Mouse (Mus musculus) liver, embryonic 14.5 days (tissue): ENCODE data around the gene Iqch. TPM values are rescaled to one million over a fixed set of nuclear protein-coding genes. Genes with fewer than 3 reads are reported as not detected.

Experiments
- ATAC-seq: fragments of 200-750 bp; cut with Nextera tagmentation; 2 replicates; pipeline ENCODE4 v1.8.0; 2017; ENCODE audit warnings: moderate number of reproducible peaks, mild to moderate bottlenecking, moderate library complexity; ENCODE audit not compliant: insufficient read depth
- DNase-seq, 3 experiments: peaks; one replicate each; pipeline ENCODE4 v3.0.0-alpha.2; 2012 to 2013; ENCODE audit warnings: low read depth in 3 of 3, low spot score in 3 of 3
- H3K27ac ChIP-seq: fragments of 300-500 bp; sonication (generic); 2 replicates; pipeline ENCODE4 v1.5.1; 2014; ENCODE audit warnings: moderate library complexity, mild to moderate bottlenecking, control low read depth, inconsistent platforms
- H3K27me3 ChIP-seq: fragments of 300-500 bp; sonication (generic); 2 replicates; pipeline ENCODE4 v1.6.1; 2014; ENCODE audit warnings: mild to moderate bottlenecking, low read length, moderate library complexity; ENCODE audit not compliant: control insufficient read depth, insufficient read depth
- H3K36me3 ChIP-seq: fragments of 300-500 bp; sonication (generic); replicated peaks from 2 replicates; pipeline ENCODE4 v1.6.1; 2014; ENCODE audit warnings: low read depth; ENCODE audit not compliant: control insufficient read depth, insufficient read depth
- H3K4me1 ChIP-seq, 2 experiments: fragments of 200-500 bp in 1 of 2; fragments of 300-500 bp in 1 of 2; sonication (generic) in 1 of 2; replicated peaks; 2 replicates each; pipeline ENCODE4 v1.6.1; 2012 to 2014; ENCODE audit warnings: antibody characterized with exemption in 1 of 2, inconsistent platforms in 1 of 2, low read length in 1 of 2; ENCODE audit not compliant: control insufficient read depth in 2 of 2, insufficient read depth in 2 of 2
- H3K4me2 ChIP-seq: fragments of 300-500 bp; sonication (generic); 2 replicates; pipeline ENCODE4 v1.6.1; 2014; ENCODE audit warnings: low read depth, mild to moderate bottlenecking, control low read depth, moderate library complexity
- H3K4me3 ChIP-seq, 2 experiments: fragments of 200-500 bp in 1 of 2; fragments of 300-500 bp in 1 of 2; sonication (generic) in 1 of 2; 2 replicates each; pipeline ENCODE4 v1.5.1; 2012 to 2014; ENCODE audit warnings: low read depth in 2 of 2, low read length in 2 of 2, mild to moderate bottlenecking in 2 of 2, control low read depth in 1 of 2, inconsistent platforms in 1 of 2, moderate library complexity in 1 of 2; ENCODE audit not compliant: insufficient read depth in 1 of 2
- H3K9ac ChIP-seq: fragments of 300-500 bp; sonication (generic); replicated peaks from 2 replicates; pipeline ENCODE4 v1.6.1; 2014; ENCODE audit warnings: mild to moderate bottlenecking, control low read depth, moderate library complexity
- H3K9me3 ChIP-seq: fragments of 300-500 bp; sonication (generic); 2 replicates; pipeline ENCODE4 v1.6.1; 2016; ENCODE audit warnings: low read length, mixed read lengths; ENCODE audit not compliant: control insufficient read depth
- CTCF ChIP-seq: IDR thresholded peaks from 2 replicates; pipeline ENCODE4 v1.5.1; 2016; ENCODE audit warnings: antibody characterized with exemption, low read depth, control low read depth
- EP300 ChIP-seq: IDR thresholded peaks from 2 replicates; pipeline ENCODE4 v1.6.1; 2016; ENCODE audit warnings: antibody characterized with exemption, low read depth
- WGBS: fragments of 180-500 bp; shearing (Covaris S2); extraction: QIAGEN DNeasy Blood & Tissue Kit; methylation state at CpG from one replicate; pipeline ENCODE4 v1.1.7; 2014; ENCODE audit not compliant: insufficient replicate concordance; 5-methylcytosine and 5-hydroxymethylcytosine counted together
- polyA plus RNA-seq, 2 experiments: library from polyadenylated mRNA; depleted of rRNA in 1 of 2; stranded (reverse) in 1 of 2; unstranded in 1 of 2; fragments of >200 nt; fragmentation: Nextera tagmentation in 1 of 2; extraction: Ambion mirVana in 1 of 2; gene quantifications; 2 replicates each; pipeline versions ENCODE4 v1.2.1 to v1.2.3; 2012 to 2014

The Iqch gene
- polyA plus RNA-seq, 2 experiments: not detected

GRCm38 (mm10) chr9:63647581-63648519 lies 45.6 kb upstream of the Iqch start:
- Histone ChIP-seq H3K9me3 (no peaks in the 10 kb centered on the region), H3K4me3 (no peak overlapping the region), H3K4me1 (no peaks in the 10 kb centered on the region), H3K4me2 (no peak overlapping the region), H3K27ac (no peak overlapping the region), H3K27me3 (no peaks in the 10 kb centered on the region), H3K9ac (no peak overlapping the region), H3K36me3 (peaks cover 2% of the 10 kb centered on the region; the same call in 1 of the 2 replicates)
- TF ChIP-seq EP300: no peak
- no peak for TF ChIP-seq CTCF
- no peak for DNase-seq
- no peak for ATAC-seq
- 65% methylated on average over 9 of the region's 9 CpGs for WGBS

GRCm38 (mm10) chr9:63645084-63645483 lies 42.8 kb upstream of the Iqch start:
- TF ChIP-seq EP300: no peak
- TF ChIP-seq CTCF: no peak
- H3K36me3 ChIP-seq: peaks cover 4% of the 10 kb centered on the region; the same call in 1 of the 2 replicates
- H3K27ac ChIP-seq: no peak overlapping the region
- H3K9ac ChIP-seq: no peak overlapping the region
- H3K4me2 ChIP-seq: no peak overlapping the region
- H3K27me3 ChIP-seq: no peaks in the 10 kb centered on the region
- H3K4me3 ChIP-seq: no peak overlapping the region
- no peaks in the 10 kb centered on the region for H3K9me3 ChIP-seq
- DNase-seq: no peak
- 77% methylated on average over 8 of the region's 8 CpGs for WGBS
- ATAC-seq: no peak
- no peaks in the 10 kb centered on the region for H3K4me1 ChIP-seq

GRCm38 (mm10) chr9:63644011-63644410 lies 41.7 kb upstream of the Iqch start:
- Histone ChIP-seq H3K4me3 (no peak overlapping the region), H3K9me3 (no peaks in the 10 kb centered on the region), H3K27ac (no peak overlapping the region), H3K27me3 (no peaks in the 10 kb centered on the region), H3K9ac (no peak overlapping the region), H3K4me2 (no peak overlapping the region), H3K36me3 (peaks cover 7% of the 10 kb centered on the region; the same call in 1 of the 2 replicates), H3K4me1 (no peaks in the 10 kb centered on the region)
- DNase-seq (no peak), ATAC-seq (no peak)
- TF ChIP-seq CTCF: no peak
- no peak for TF ChIP-seq EP300
- 80% methylated on average over 6 of the region's 6 CpGs for WGBS

- ATAC-seq (no peak), DNase-seq (no peak)
- peaks cover 12% of the 10 kb centered on the region; the same call in 1 of the 2 replicates for H3K36me3 ChIP-seq
- H3K4me1 ChIP-seq: no peaks in the 10 kb centered on the region
- H3K4me3 ChIP-seq: no peak overlapping the region
- H3K4me2 ChIP-seq: no peak overlapping the region
- H3K27ac ChIP-seq: no peak overlapping the region
- no peaks in the 10 kb centered on the region for H3K27me3 ChIP-seq
- WGBS: 79% methylated on average over 4 of the region's 4 CpGs
- no peaks in the 10 kb centered on the region for H3K9me3 ChIP-seq
- no peak overlapping the region for H3K9ac ChIP-seq
- no peak for TF ChIP-seq CTCF
- no peak for TF ChIP-seq EP300
Measured at GRCm38 (mm10) chr9:63641983-63642646, 39.8 kb upstream of the Iqch start.

DNA sequence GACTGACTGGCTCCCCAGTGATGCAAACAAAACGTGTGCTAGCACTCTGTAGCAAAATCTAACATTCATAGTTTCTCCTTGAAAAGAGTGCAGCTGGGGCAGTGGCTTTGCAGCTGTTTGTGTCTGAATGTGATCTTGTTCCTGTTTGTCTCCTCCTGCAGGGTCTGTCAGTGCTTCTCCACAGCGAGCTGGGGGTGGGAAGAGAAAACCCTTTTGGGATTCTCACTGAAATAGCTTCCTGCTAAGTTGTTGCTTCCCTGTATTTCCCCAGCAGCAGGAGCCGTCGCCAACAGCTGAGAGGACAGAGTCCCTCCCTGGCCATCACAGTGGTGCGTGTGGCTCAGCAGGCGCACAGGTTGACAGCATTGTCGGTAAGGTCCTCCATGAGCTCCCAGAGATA lies 33.8 kb upstream of the Iqch start:
- DNase-seq (no peak), ATAC-seq (no peak)
- TF ChIP-seq EP300: no peak
- TF ChIP-seq CTCF: no peak
- peaks cover 12% of the 10 kb centered on the region for H3K36me3 ChIP-seq
- H3K9me3 ChIP-seq: no peaks in the 10 kb centered on the region
- H3K27me3 ChIP-seq: no peaks in the 10 kb centered on the region
- H3K4me1 ChIP-seq: no peaks in the 10 kb centered on the region
- 69% methylated on average over 7 of the region's 7 CpGs for WGBS
- H3K27ac ChIP-seq: no peak overlapping the region
- H3K4me3 ChIP-seq: no peak overlapping the region
- H3K9ac ChIP-seq: no peak overlapping the region
- no peak overlapping the region for H3K4me2 ChIP-seq
